In genomic region chr8:10586956-10587744, GRCm38 (mm10) we compare ENCODE assay signal across 8 mouse cellular contexts.
DNase-seq lines count a peak whose midpoint lies in the region; ATAC-seq lines count a peak whose summit lies in the region.

No protein-coding gene starts in this region.

- H3K9ac ChIP-seq in hindbrain, embryonic 13.5 days = no peak overlapping the region

- DNase-seq in hindbrain, embryonic 10.5 days (ENCODE audit: low spot score) = peak; percentile 27
- peak; percentile 58 for DNase-seq in embryo, embryonic 11 days
- DNase-seq in heart, postnatal 14 days = peak; percentile 53 to 65
- peak; percentile 48 for DNase-seq in limb, embryonic 10.5 days (ENCODE audit: low spot score)
- DNase-seq in yolk sac, embryonic 10.5 days (ENCODE audit: low spot score) = no peak
- DNase-seq in layer of hippocampus, postnatal 10 days (ENCODE audit: low spot score in 2 of 2) = no peak
- DNase-seq in ovary, adult 18-20 months (ENCODE audit: low spot score) = no peak

- no peak overlapping the region for H3K4me3 ChIP-seq in hindbrain, embryonic 10.5 days
- H3K4me3 ChIP-seq in hindbrain, embryonic 13.5 days = no peak overlapping the region
- H3K4me3 ChIP-seq in limb, embryonic 10.5 days = peak overlapping the region; percentile 14; the same call in 1 of the 2 replicates

- peaks cover 22% of the 10 kb centered on the region for H3K4me1 ChIP-seq in hindbrain, embryonic 10.5 days (replicated peaks)
- peaks cover 16% of the 10 kb centered on the region for H3K4me1 ChIP-seq in hindbrain, embryonic 13.5 days (replicated peaks)
- H3K4me1 ChIP-seq in limb, embryonic 10.5 days = peaks cover 23% of the 10 kb centered on the region

- H3K9me3 ChIP-seq in hindbrain, embryonic 10.5 days = no peaks in the 10 kb centered on the region
- H3K9me3 ChIP-seq in hindbrain, embryonic 13.5 days = no peaks in the 10 kb centered on the region
- no peaks in the 10 kb centered on the region for H3K9me3 ChIP-seq in limb, embryonic 10.5 days (replicated peaks)

- ATAC-seq in hindbrain, embryonic 13.5 days (ENCODE audit: low FRiP score) = no peak

- H3K36me3 ChIP-seq in hindbrain, embryonic 10.5 days = no peaks in the 10 kb centered on the region
- H3K36me3 ChIP-seq in hindbrain, embryonic 13.5 days = no peaks in the 10 kb centered on the region
- H3K36me3 ChIP-seq in limb, embryonic 10.5 days = no peaks in the 10 kb centered on the region

- 31% methylated on average over 14 of the region's 14 CpGs for WGBS in hindbrain, embryonic 10.5 days
- 38% methylated on average over 10 of the region's 14 CpGs for WGBS in hindbrain, embryonic 13.5 days
- 38% methylated on average over 11 of the region's 14 CpGs for WGBS in limb, embryonic 10.5 days

- H3K4me2 ChIP-seq in hindbrain, embryonic 13.5 days = no peak overlapping the region

- H3K27me3 ChIP-seq in hindbrain, embryonic 10.5 days (ENCODE audit: insufficient read depth, poor library complexity, severe bottlenecking) = peaks cover 4% of the 10 kb centered on the region; the same call in 1 of the 2 replicates
- H3K27me3 ChIP-seq in hindbrain, embryonic 13.5 days = 0 out of 2 replicates have a peak, but pooled peaks cover 6% of the 10 kb centered on the region
- H3K27me3 ChIP-seq in limb, embryonic 10.5 days (ENCODE audit: low read depth, poor library complexity, severe bottlenecking) = peaks cover 8% of the 10 kb centered on the region; the same call in 1 of the 2 replicates

- H3K27ac ChIP-seq in hindbrain, embryonic 10.5 days = peak overlapping the region; percentile 59
- H3K27ac ChIP-seq in hindbrain, embryonic 13.5 days = no peak overlapping the region
- H3K27ac ChIP-seq in limb, embryonic 10.5 days = peak overlapping the region; percentile 50; the same call in 1 of the 2 replicates

- intact Hi-C loops in heart, postnatal 14 days (cut with DNase I) = loop anchor here (5.0 kb wide), 1 partner anchor 55 kb away; no protein-coding TSS in a partner anchor

Comparison
In these comparisons a context has a peak if more than half of its experiments do, and no peak if none do; other contexts are left out.
1. DNase-seq: peak in hindbrain, embryonic 10.5 days (single experiment), embryo, embryonic 11 days (single experiment), heart, postnatal 14 days (2 of 2) and limb, embryonic 10.5 days (single experiment); none in yolk sac, embryonic 10.5 days (single experiment), layer of hippocampus, postnatal 10 days (0 of 2) and ovary, adult 18-20 months (single experiment).